Mouse (Mus musculus) ES-E14 (cell line): ENCODE data around the gene Zfp54. TPM values are rescaled to one million over a fixed set of nuclear protein-coding genes. Genes with fewer than 3 reads are reported as not detected.

Experiments
- total RNA-seq: library from RNA; depleted of rRNA; stranded (reverse); fragments of 300-350 nt; gene quantifications from 2 replicates; pipeline ENCODE4 v1.2.3, GENCODE M21; 2012; rRNA removed

Zfp54 gene
- total RNA-seq, 1 experiment = 3.3 TPM

Other genes with a start within 250 kb of the Zfp54 start
- gene Vmn1r234, start 197.1 kb upstream of the Zfp54 start, total RNA-seq = not detected in 2 replicates
- gene Vmn1r235, start 166.8 kb upstream of the Zfp54 start, total RNA-seq = not detected in 2 replicates
- not detected in 2 replicates for gene Vmn1r236, start 140.3 kb upstream of the Zfp54 start, total RNA-seq
- not detected in 2 replicates for gene Vmn1r237, start 111.4 kb upstream of the Zfp54 start, total RNA-seq
- gene Zfp677, start 39.5 kb upstream of the Zfp54 start, total RNA-seq = 1.7 and 2.4 TPM in 2 replicates
- gene Zfp51, start 27.1 kb downstream of the Zfp54 start, total RNA-seq = 6.6 and 8.1 TPM in 2 replicates
- 5.0 and 5.9 TPM in 2 replicates for gene Zfp53, start 65.8 kb downstream of the Zfp54 start, total RNA-seq
- 3.4 and 3.7 TPM in 2 replicates for gene Zfp52, start 112.3 kb downstream of the Zfp54 start, total RNA-seq
- gene Zfp948, start 143.8 kb downstream of the Zfp54 start, total RNA-seq = 8.2 and 8.9 TPM in 2 replicates
- 0.95 and 1.1 TPM in 2 replicates for gene Zfp983, start 227.4 kb downstream of the Zfp54 start, total RNA-seq